Mouse (Mus musculus) forebrain, postnatal 0 days (tissue): ENCODE data around the gene Plekhg2. TPM values are rescaled to one million over a fixed set of nuclear protein-coding genes. Genes with fewer than 3 reads are reported as not detected.

Source experiments
- ATAC-seq: fragments of 200-750 bp; cut with Nextera tagmentation; 2 replicates; pipeline ENCODE4 v1.8.0; 2017; ENCODE audit warnings: mild to moderate bottlenecking, moderate library complexity
- DNase-seq: peaks from one replicate; pipeline ENCODE4 v3.0.0-alpha.2; 2015
- H3K27ac ChIP-seq: fragments of 300-500 bp; sonication (generic); 2 replicates; pipeline ENCODE4 v1.5.1; 2014; ENCODE audit warnings: low read depth, mild to moderate bottlenecking, antibody characterized with exemption, low read length, moderate library complexity, mixed read lengths
- H3K27me3 ChIP-seq: fragments of 300-500 bp; sonication (generic); 2 replicates; pipeline ENCODE4 v1.6.1; 2014; ENCODE audit warnings: mild to moderate bottlenecking, low read length, mixed read lengths; ENCODE audit not compliant: insufficient read depth
- H3K36me3 ChIP-seq: fragments of 300-500 bp; sonication (generic); 2 replicates; pipeline ENCODE4 v1.6.1; 2014; ENCODE audit warnings: mild to moderate bottlenecking, moderate library complexity; ENCODE audit not compliant: insufficient read depth
- H3K4me1 ChIP-seq: fragments of 300-500 bp; sonication (generic); 2 replicates; pipeline ENCODE4 v1.6.1; 2014; ENCODE audit warnings: antibody characterized with exemption; ENCODE audit not compliant: insufficient read depth
- H3K4me2 ChIP-seq: fragments of 300-500 bp; sonication (generic); 2 replicates; pipeline ENCODE4 v1.6.1; 2014; ENCODE audit warnings: low read depth, mild to moderate bottlenecking, moderate library complexity
- H3K4me3 ChIP-seq: fragments of 300-500 bp; sonication (generic); 2 replicates; pipeline ENCODE4 v1.5.1; 2014; ENCODE audit warnings: low read depth, low read length, mixed read lengths
- H3K9ac ChIP-seq: fragments of 300-500 bp; sonication (generic); 2 replicates; pipeline ENCODE4 v1.6.1; 2014; ENCODE audit warnings: mild to moderate bottlenecking
- H3K9me3 ChIP-seq: fragments of 300-500 bp; sonication (generic); 2 replicates; pipeline ENCODE4 v1.6.1; 2016; ENCODE audit warnings: low read length
- CTCF ChIP-seq: sonication (generic); IDR thresholded peaks from 2 replicates; pipeline ENCODE4 v1.5.1; 2016; ENCODE audit warnings: antibody characterized with exemption, control low read depth, low read depth
- WGBS: fragments of 180-500 bp; shearing (Covaris S2); extraction: QIAGEN DNeasy Blood & Tissue Kit; methylation state at CpG from one replicate; pipeline ENCODE4 v1.1.7; 2014; 5-methylcytosine and 5-hydroxymethylcytosine counted together
- polyA plus RNA-seq: library from polyadenylated mRNA; unstranded; fragments of >200 nt; fragmentation: Nextera tagmentation; extraction: Ambion mirVana; gene quantifications from 2 replicates; pipeline ENCODE4 v1.2.1, GENCODE M21; 2015
- total RNA-seq: library from RNA; depleted of rRNA; stranded (reverse); fragments of >200 nt; gene quantifications from 2 replicates; pipeline ENCODE4 v1.2.3, GENCODE M21; 2014

The Plekhg2 gene
- total and polyA plus RNA-seq, 2 experiments from 2014 or later, result 11.4 to 25.7 TPM

GRCm38 (mm10) chr7:28334534-28334933, 37.9 kb downstream of the Plekhg2 start:
- peaks cover 20% of the 10 kb centered on the region for H3K36me3 ChIP-seq
- H3K27ac ChIP-seq, result no peak overlapping the region
- H3K4me2 ChIP-seq, result no peak overlapping the region
- WGBS, result 87% methylated on average over 4 of the region's 4 CpGs
- TF ChIP-seq CTCF, result no peak
- no peaks in the 10 kb centered on the region for H3K27me3 ChIP-seq
- H3K9me3 ChIP-seq, result no peaks in the 10 kb centered on the region
- peaks cover 2% of the 10 kb centered on the region; the same call in 1 of the 2 replicates for H3K4me1 ChIP-seq
- no peak overlapping the region for H3K9ac ChIP-seq
- DNase-seq, result no peak
- ATAC-seq, result no peak
- no peak overlapping the region for H3K4me3 ChIP-seq

GRCm38 (mm10) chr7:28328260-28328659, 44.1 kb downstream of the Plekhg2 start:
- H3K4me3 ChIP-seq, result no peak overlapping the region
- no peaks in the 10 kb centered on the region for H3K27me3 ChIP-seq
- ATAC-seq (no peak), DNase-seq (no peak)
- H3K9ac ChIP-seq, result no peak overlapping the region
- H3K36me3 ChIP-seq, result peaks cover 77% of the 10 kb centered on the region
- no peaks in the 10 kb centered on the region for H3K9me3 ChIP-seq
- TF ChIP-seq CTCF, result no peak
- WGBS, result 100% methylated on average over 2 of the region's 2 CpGs
- H3K4me1 ChIP-seq, result no peaks in the 10 kb centered on the region
- no peak overlapping the region for H3K4me2 ChIP-seq
- no peak overlapping the region for H3K27ac ChIP-seq

GRCm38 (mm10) chr7:28326457-28326856, 45.9 kb downstream of the Plekhg2 start:
- Histone ChIP-seq H3K9ac (no peak overlapping the region), H3K27me3 (no peaks in the 10 kb centered on the region), H3K4me3 (no peak overlapping the region), H3K4me2 (no peak overlapping the region), H3K9me3 (no peaks in the 10 kb centered on the region), H3K4me1 (no peaks in the 10 kb centered on the region), H3K36me3 (peaks cover 94% of the 10 kb centered on the region), H3K27ac (no peak overlapping the region)
- ATAC-seq, result no peak
- no peak for DNase-seq
- TF ChIP-seq CTCF, result no peak
- WGBS, result 80% methylated on average over 4 of the region's 4 CpGs

GRCm38 (mm10) chr7:28325293-28325692, 47.1 kb downstream of the Plekhg2 start:
- Histone ChIP-seq H3K27me3 (no peaks in the 10 kb centered on the region), H3K9ac (no peak overlapping the region), H3K9me3 (no peaks in the 10 kb centered on the region), H3K4me3 (no peak overlapping the region), H3K27ac (no peak overlapping the region), H3K36me3 (peaks cover 93% of the 10 kb centered on the region), H3K4me2 (no peak overlapping the region), H3K4me1 (no peaks in the 10 kb centered on the region)
- no peak for TF ChIP-seq CTCF
- DNase-seq (no peak), ATAC-seq (no peak)
- 98% methylated on average over 8 of the region's 8 CpGs for WGBS

DNA sequence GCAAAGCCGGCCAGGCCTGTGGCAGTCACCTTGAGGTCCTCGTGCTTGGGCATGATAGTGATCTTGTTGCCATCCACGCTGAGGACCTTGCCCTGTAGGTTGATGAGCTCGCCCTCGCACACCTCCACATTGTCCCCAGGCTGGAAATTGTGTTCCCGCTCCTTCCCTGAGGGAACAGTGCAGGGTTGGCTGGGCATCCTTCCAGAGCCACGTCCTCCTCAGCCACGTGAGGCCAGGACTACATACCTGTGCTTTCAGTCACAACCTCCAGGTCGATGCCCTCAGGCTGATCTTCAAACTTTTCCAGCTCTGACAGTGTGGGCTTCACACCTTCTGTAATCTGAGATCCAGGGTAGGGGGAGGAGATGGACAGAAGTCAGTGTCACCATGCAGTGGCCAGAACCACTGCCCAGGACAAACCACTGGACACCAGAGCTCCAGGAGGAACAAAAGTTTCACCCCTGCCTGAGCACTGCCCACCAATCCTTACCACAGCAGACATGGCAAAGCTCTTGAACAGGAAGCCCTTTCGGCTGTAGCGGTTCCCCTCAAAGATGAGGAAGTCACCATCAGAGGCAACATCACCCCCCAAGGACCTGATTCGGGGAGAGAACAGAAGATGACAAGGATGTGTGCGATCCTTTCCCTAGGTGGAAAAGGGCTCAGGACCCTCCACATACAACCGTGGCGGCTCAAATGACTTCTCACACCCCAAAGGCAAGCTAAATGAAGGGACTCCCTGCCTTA, 50.3 kb downstream of the Plekhg2 start:
- DNase-seq (no peak), ATAC-seq (no peak)
- Histone ChIP-seq H3K27me3 (no peaks in the 10 kb centered on the region), H3K9ac (no peak overlapping the region), H3K27ac (no peak overlapping the region), H3K4me1 (no peaks in the 10 kb centered on the region), H3K4me3 (no peak overlapping the region), H3K4me2 (no peak overlapping the region), H3K9me3 (no peaks in the 10 kb centered on the region), H3K36me3 (peaks cover 96% of the 10 kb centered on the region)
- 92% methylated on average over 15 of the region's 15 CpGs for WGBS
- TF ChIP-seq CTCF, result no peak

GRCm38 (mm10) chr7:28318714-28319113, 53.7 kb downstream of the Plekhg2 start:
- no peak overlapping the region for H3K4me3 ChIP-seq
- whole genome bisulfite sequencing, result 93% methylated on average over 17 of the region's 17 CpGs
- H3K4me1 ChIP-seq, result no peaks in the 10 kb centered on the region

DNA sequence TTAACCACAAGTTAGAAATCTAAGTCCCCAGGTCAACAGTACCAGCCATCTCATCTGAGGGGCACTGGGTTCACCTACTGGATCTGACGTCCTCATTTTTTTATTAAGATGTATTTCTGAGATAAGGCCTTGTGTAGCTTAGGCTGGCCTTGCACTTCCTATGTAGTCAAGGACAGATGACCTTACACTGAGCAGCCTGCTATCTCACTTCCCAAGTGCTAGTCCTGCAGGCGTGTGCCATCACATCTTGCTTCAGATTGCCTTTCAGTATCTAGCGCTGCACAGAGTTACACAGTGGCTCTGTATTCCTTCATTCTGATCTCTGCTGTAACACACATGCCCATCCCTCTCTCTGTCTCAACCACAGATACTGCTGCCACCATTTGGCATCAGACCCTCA, 54.4 kb downstream of the Plekhg2 start:
- no peaks in the 10 kb centered on the region for H3K27me3 ChIP-seq
- H3K9ac ChIP-seq, result no peak overlapping the region
- TF ChIP-seq CTCF, result no peak
- no peak overlapping the region for H3K4me2 ChIP-seq
- no peak overlapping the region for H3K4me3 ChIP-seq
- no peaks in the 10 kb centered on the region for H3K9me3 ChIP-seq
- H3K36me3 ChIP-seq, result peaks cover 83% of the 10 kb centered on the region
- DNase-seq, result no peak
- no peak overlapping the region for H3K27ac ChIP-seq
- ATAC-seq, result no peak
- 91% methylated on average over 3 of the region's 3 CpGs for WGBS
- no peaks in the 10 kb centered on the region for H3K4me1 ChIP-seq

More at GRCm38 (mm10) chr7:28318714-28319113, 53.7 kb downstream of the Plekhg2 start:
- ATAC-seq (no peak), DNase-seq (no peak)
- Histone ChIP-seq H3K4me2 (no peak overlapping the region), H3K9me3 (no peaks in the 10 kb centered on the region), H3K36me3 (peaks cover 90% of the 10 kb centered on the region), H3K27me3 (no peaks in the 10 kb centered on the region), H3K9ac (no peak overlapping the region), H3K27ac (no peak overlapping the region)
- no peak for TF ChIP-seq CTCF
